Mouse (Mus musculus): ENCODE measurements around the gene Il15.

Gene Il15

GRCm38 (mm10) chr8:82361061-82361460 is 42.0 kb downstream of the Il15 start:
- no peak for DNase-seq (ENCODE audit: low read depth, low spot score)

GRCm38 (mm10) chr8:82356091-82356490 is 46.9 kb downstream of the Il15 start:
- no peak for DNase-seq (ENCODE audit: low read depth, low spot score)

- no peak for DNase-seq (ENCODE audit: low read depth, low spot score)
Observed at GRCm38 (mm10) chr8:82351268-82351943, 51.6 kb downstream of the Il15 start.

- DNase-seq (ENCODE audit: low read depth, low spot score): no peak
Observed at GRCm38 (mm10) chr8:82349299-82349698, 53.7 kb downstream of the Il15 start.

GRCm38 (mm10) chr8:82346485-82346884 is 56.5 kb downstream of the Il15 start:
- DNase-seq (ENCODE audit: low read depth, low spot score): no peak

GRCm38 (mm10) chr8:82331675-82332234 is 71.3 kb downstream of the Il15 start:
- no peak for DNase-seq (ENCODE audit: low read depth, low spot score)

GRCm38 (mm10) chr8:82327986-82328652 is 74.9 kb downstream of the Il15 start:
- no peak for DNase-seq (ENCODE audit: low read depth, low spot score)

GRCm38 (mm10) chr8:82326061-82326460 is 77.0 kb downstream of the Il15 start:
- no peak for DNase-seq (ENCODE audit: low read depth, low spot score)

- DNase-seq (ENCODE audit: low read depth, low spot score): no peak
Observed at GRCm38 (mm10) chr8:82325586-82325985, 77.4 kb downstream of the Il15 start.

- DNase-seq (ENCODE audit: low read depth, low spot score): no peak
Observed at GRCm38 (mm10) chr8:82317446-82317845, 85.6 kb downstream of the Il15 start.

- no peak for DNase-seq (ENCODE audit: low read depth, low spot score)
Observed at GRCm38 (mm10) chr8:82306424-82306823, 96.6 kb downstream of the Il15 start.

GRCm38 (mm10) chr8:82296256-82296655 is 106.8 kb downstream of the Il15 start:
- DNase-seq (ENCODE audit: low read depth, low spot score): no peak

- no peak for DNase-seq (ENCODE audit: low read depth, low spot score)
Observed at GRCm38 (mm10) chr8:82291659-82292058, 111.4 kb downstream of the Il15 start.

- no peak for DNase-seq (ENCODE audit: low read depth, low spot score)
Observed at GRCm38 (mm10) chr8:82285866-82286265, 117.2 kb downstream of the Il15 start.

GRCm38 (mm10) chr8:82281995-82282394 is 121.0 kb downstream of the Il15 start:
- no peak for DNase-seq (ENCODE audit: low read depth, low spot score)

Measured in telencephalon, adult 2 months (tissue).